In the genomic region with DNA sequence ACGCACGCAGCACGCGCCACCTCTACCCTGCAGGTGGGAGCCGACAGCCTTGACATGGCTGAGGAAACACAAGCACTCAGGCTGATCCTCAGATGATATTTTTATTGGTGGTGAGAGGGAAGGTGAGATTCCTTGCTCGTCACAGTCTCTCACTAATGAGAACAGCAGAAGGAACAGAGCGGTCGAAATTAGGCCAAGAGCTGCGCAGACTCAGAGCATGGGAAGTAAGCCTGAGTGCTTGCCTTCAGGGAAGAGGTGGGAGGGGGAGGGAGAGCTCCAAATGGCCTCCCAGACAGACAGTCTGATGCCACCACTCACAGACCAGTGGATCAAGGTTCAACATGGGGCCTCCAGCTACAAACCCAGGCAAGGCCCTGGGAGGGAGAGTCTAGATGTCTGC, we compare ENCODE assay signal across 11 mouse cellular contexts.
DNase-seq lines count a peak whose midpoint lies in the region.
"Had no signal": no experiment of that assay in that cellular context is flagged by ENCODE, and none has a peak within 500 bp of the region (broad histone marks: within the 10 kb centered on the region; RNA-seq: fewer than 3 reads in every experiment).

No protein-coding gene starts in this region.

- DNase-seq in retina, postnatal 1 day: peak; percentile 55
- DNase-seq in retina, embryonic 14.5 days (ENCODE audit: low spot score): no peak
- DNase-seq in brain, adult 2 months (ENCODE audit: low read depth, low spot score): peak; percentile 58
- DNase-seq in embryo, embryonic 11 days: no peak
- DNase-seq: adrenal gland, adult 2 months; adrenal gland, adult 8-10 months; adrenal gland, postnatal 10 days; adrenal gland, postnatal 25 days; cerebellum, adult 11 months; cerebellum, adult 11-12 months; cerebellum, adult 2 months had no signal

Comparison
In these comparisons a context has a peak if more than half of its experiments do, and no peak if none do; other contexts are left out.
1. DNase-seq: peak in retina, postnatal 1 day (single experiment) and brain, adult 2 months (single experiment); none in retina, embryonic 14.5 days (single experiment) and embryo, embryonic 11 days (single experiment).